Mouse (Mus musculus): Measurements from ENCODE around the gene Capsl. TPM values are rescaled to one million over a fixed set of nuclear protein-coding genes. Genes with fewer than 3 reads are reported as not detected.

Capsl gene
- polyA plus RNA-seq, 1 experiment from 2014 or later: 2.4 TPM

Other genes with a start within 250 kb of the Capsl start
- not detected in 2 replicates for gene Ugt3a1, start 159.1 kb upstream of the Capsl start, polyA plus RNA-seq (2014; fragmentation: Nextera tagmentation; extraction: Ambion mirVana)
- gene Ugt3a2, start 100.5 kb upstream of the Capsl start, polyA plus RNA-seq (2014; fragmentation: Nextera tagmentation; extraction: Ambion mirVana): not detected in 2 replicates
- 0.21 TPM in 1 of 2 replicates, not detected in the other for gene Il7r, start 94.1 kb downstream of the Capsl start, polyA plus RNA-seq (2014; fragmentation: Nextera tagmentation; extraction: Ambion mirVana)

Data from kidney, embryonic 14.5 days (tissue).